Mouse (Mus musculus): ENCODE results near the gene Olfr722.
"Not testable (repeated sequence)": the region's sequence is repeated elsewhere in the genome, so short reads cannot be mapped to it uniquely, and the experiment has no call there.

Gene Olfr722

DNA sequence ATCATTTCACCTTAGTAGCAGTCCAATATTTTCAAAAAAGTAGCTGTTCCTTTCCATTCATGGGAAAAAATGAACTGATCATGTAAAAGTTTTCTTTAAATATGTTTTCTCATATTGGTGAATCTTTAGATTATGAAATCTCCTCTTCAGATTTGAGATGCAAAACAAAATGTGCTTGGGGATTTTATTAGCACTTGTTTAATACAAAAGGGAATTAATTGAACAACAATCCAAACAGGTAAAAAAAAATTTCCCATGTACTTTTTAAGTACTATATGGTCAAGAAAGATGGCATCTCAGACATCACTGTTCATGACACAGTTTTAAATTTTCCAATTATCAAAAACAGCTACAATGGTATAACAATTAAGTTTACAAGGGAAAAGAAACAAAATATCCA is at the start of gene Olfr722:
TSS of gene Olfr722 (minus strand) at position 101 of the 400 bp plus-strand sequence.
- DNase-seq (ENCODE audit: extremely low spot score) = no peak

DNA sequence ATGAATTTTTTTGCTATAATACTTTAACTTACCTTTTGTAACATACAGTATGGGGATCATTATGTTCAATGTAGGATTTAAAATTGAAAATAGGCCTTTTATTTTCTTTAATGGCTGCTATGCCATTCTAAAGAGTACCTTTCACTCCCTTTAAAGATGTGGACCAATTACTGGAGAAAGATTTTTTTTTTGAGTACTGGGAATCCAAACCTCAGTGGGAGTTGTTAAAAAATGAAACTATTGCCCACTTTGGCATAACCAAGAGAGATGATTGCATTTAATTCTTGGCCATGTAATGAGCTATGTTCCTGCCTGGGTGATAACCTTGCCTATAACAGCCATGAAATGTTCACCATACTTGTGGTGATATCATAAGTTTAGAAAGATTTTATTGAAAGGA is 29.9 kb upstream of the Olfr722 start, which contains the start of gene Olfr723:
TSS of gene Olfr723 (minus strand) at position 101 of the 400 bp plus-strand sequence.
- DNase-seq (ENCODE audit: extremely low spot score) = not testable (repeated sequence)

DNA sequence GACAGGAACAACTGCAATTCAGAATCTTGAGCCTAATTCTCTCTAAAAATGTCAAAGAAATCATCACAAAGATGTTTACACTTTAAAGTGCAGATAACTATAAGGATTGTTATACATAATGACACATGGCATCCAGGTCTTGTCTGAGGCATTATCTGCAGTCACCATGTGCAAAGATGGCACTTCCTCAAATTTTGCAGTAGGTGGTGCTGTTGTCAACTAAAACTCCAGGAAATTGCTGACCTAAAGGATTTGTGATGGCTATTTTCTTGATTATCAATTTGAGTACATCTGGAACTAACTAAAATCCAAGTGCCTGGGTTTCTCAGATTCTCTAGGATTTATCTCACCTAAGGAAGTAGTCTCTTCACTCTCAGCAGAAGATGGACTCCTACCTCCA is 41.4 kb downstream of the Olfr722 start:
- DNase-seq (ENCODE audit: extremely low spot score) = peak; percentile 34
